Mouse (Mus musculus): ENCODE data around the gene Ddc. TPM values are rescaled to one million over a fixed set of nuclear protein-coding genes. Genes with fewer than 3 reads are reported as not detected.

Ddc gene
- polyA plus RNA-seq, 1 experiment from 2014 or later: 0.08 TPM

DNA sequence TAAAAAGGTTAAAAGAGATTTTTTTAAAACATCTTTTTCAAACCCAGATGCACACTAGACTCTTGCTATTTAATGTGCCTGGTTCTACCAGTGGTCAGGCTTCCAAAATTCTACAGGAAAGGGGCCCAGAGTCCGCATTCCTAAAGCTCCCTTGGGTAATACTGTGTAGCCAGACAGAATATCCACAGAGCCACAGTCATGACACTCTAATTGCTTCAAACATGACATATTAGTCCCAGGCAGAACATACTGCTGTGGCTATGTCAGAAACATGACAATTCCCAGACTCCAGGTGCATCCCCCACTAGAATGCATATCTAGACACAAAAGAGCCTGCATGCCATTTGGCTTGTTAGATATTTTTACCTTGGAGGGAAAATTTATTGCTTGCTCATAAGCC is 35.4 kb downstream of the Ddc start:
- DNase-seq (ENCODE audit: low read depth, low spot score) (no peak), ATAC-seq (no peak)
- H3K27me3 ChIP-seq: peaks cover 4% of the 10 kb centered on the region
- in situ Hi-C loops (cut with MboI; ENCODE audit: low pct_unique_long_range_greater_than_20kb): no loop called here
- POLR2A ChIA-PET: no interaction called here
- CTCF ChIA-PET: interaction anchor here (1.0 to 1.5 kb wide), 3 partner anchors 12 to 15 kb away, joined by 3 read pairs; no protein-coding TSS in a partner anchor
- no peak for TF ChIP-seq CTCF (IDR thresholded peaks at IDR 0.05)

DNA sequence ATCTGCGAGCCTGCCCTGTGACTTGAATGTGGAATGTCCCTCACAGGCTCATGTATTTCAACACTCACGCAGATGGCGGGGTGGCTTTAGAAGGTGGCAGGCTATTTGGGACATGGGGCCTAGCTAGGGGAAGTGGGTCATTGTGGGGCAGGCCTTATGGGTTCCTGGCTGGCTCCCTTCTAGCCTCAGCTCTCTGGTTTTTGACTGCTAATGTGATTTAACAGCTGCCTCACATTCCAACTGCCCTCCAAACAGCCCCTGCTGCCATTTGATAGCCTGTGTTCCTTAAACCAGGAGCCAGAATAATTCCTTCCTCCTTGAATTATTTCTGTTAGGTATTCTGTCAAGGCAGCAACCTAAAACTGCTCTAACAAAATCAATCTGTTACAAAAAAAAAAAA is 41.0 kb downstream of the Ddc start:
- no peak for ATAC-seq
- peaks cover 4% of the 10 kb centered on the region for H3K27me3 ChIP-seq
- DNase-seq (ENCODE audit: low read depth, low spot score): no peak
- TF ChIP-seq CTCF (IDR thresholded peaks at IDR 0.05): no peak
- in situ Hi-C loops (cut with MboI; ENCODE audit: low pct_unique_long_range_greater_than_20kb): no loop called here
- POLR2A ChIA-PET: no interaction called here
- CTCF ChIA-PET: no interaction called here

DNA sequence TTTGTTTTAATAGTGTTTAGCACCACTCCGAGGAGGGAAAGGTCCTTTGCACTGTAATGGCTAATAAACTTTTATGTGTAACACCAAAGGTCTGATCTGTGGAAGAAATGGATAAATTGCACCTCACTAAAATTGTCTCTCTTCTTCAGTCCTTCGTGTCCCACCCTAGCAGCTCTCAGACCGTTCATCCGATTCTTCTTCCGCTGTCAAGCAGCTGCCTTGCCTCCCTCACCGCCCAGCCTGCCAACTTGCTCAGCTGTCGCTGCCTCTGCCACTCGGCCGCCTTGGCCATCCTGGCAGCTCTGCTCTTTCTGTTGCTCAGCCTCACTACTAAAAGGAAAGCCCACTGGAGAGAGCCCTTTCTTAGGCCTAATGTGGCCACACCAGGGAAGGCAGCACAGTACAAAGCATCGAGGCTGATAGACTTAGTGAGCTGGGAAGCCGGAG is 42.2 kb downstream of the Ddc start:
- ChIA-PET POLR2A (no interaction called here), CTCF (no interaction called here)
- TF ChIP-seq CTCF (IDR thresholded peaks at IDR 0.05): no peak
- peaks cover 1% of the 10 kb centered on the region for H3K27me3 ChIP-seq
- in situ Hi-C loops (cut with MboI; ENCODE audit: low pct_unique_long_range_greater_than_20kb): no loop called here
- no peak for ATAC-seq
- no peak for DNase-seq (ENCODE audit: low read depth, low spot score)

DNA sequence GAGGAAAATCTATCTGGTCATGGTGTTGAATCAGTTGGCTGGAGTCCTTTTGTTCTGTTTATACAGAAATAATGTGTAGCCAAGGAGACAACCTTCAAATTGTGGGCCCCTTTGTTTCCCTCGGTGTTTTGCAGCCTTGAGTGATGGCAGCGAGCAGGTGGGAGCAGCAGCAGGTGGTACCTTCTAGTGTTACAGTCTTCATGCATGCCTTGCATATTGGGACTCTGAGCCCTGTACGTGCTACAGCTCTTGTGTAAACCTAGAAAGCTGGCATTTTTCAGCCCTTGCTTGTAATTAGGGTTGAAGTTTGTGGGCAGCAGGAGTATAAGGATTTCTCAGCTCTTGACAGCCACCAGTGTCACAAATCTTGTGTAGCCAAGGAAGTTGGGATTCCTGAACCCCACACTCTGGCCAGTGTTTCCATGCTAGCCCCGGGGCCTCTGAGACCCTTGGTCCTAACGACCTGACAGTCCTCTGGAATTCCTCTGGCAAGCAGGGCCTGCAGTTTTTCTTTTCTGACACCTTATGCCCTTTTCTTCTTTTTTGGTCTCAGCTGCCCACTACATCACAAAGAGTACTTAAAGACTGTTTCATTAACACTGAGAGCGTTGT is 42.8 kb downstream of the Ddc start:
- no peak for TF ChIP-seq CTCF (IDR thresholded peaks at IDR 0.05)
- ChIA-PET POLR2A (no interaction called here), CTCF (no interaction called here)
- H3K27me3 ChIP-seq: no peaks in the 10 kb centered on the region
- no peak for DNase-seq (ENCODE audit: low read depth, low spot score)
- in situ Hi-C loops (cut with MboI; ENCODE audit: low pct_unique_long_range_greater_than_20kb): no loop called here
- no peak for ATAC-seq

DNA sequence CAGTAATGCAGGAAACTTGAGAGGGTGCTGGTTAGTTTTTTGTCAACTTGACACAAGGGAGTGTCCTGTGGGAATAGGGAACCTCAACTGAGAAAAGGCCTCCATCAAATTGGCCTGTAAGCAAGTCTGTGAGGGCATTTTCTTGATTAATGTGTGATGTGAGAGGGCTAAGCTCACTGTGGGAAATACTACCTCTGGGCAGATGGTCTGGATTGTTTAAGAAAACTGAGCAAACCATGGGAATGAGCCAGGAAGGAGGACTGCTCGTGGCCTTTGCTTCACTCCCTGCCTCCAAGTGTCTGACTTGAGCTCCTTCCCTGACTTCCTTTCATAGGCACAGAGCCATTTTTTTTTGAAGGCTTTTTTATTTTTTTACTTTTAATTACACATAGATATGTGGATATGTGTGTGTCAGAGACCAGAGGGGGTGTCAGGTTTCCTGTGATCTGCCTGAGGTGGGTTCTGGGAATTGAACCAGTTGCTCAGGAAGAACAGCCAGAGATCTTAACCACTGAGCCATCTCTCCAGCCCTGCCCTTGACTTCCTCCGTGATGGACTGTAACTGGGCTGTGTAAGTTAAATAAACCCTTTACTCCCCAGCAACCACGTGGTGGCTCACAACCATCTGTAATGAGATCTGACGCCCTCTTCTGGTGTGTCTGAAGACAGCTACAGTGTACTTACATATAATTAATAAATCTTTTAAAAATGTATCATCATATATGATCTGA is 44.0 kb downstream of the Ddc start:
- no peak for DNase-seq (ENCODE audit: low read depth, low spot score)

DNA sequence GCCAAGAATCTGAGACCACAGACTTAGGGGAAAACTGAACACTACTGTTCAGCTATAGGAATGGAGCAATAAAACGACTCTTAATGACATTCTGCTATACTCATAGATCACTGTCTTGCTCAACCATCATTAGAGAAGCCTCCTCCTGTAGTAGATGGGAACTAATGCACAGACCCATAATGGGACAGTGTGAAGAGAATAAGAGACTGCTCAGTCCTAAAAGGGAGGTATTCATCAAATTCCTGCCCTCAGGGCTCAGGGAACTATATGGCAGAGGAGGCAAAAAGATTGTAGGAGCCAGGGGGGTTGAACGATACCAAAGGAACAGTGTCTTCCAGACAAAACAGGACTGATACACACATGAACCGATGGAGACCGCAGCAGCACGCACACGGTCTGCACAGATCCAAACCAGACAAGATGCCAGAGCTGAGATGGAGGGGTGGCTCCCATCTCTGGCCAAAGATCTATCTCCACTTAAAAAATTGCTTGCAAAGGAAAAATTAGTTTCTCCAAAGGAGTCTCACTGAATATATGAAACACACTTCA is 45.9 kb downstream of the Ddc start:
- no peak for ATAC-seq
- POLR2A ChIA-PET: no interaction called here
- CTCF ChIA-PET: no interaction called here
- TF ChIP-seq CTCF (IDR thresholded peaks at IDR 0.05): no peak
- no peaks in the 10 kb centered on the region for H3K27me3 ChIP-seq
- no peak for DNase-seq (ENCODE audit: low read depth, low spot score)
- in situ Hi-C loops (cut with MboI; ENCODE audit: low pct_unique_long_range_greater_than_20kb): no loop called here

More for the DNA sequence above, 44.0 kb downstream of the Ddc start:
- no peak for TF ChIP-seq CTCF (IDR thresholded peaks at IDR 0.05)
- ChIA-PET CTCF (interaction anchor here (0.8 kb wide), 1 partner anchor 44 kb away, joined by 3 read pairs; no protein-coding TSS in a partner anchor), POLR2A (no interaction called here)
- no peak for ATAC-seq
- no peaks in the 10 kb centered on the region for H3K27me3 ChIP-seq
- in situ Hi-C loops (cut with MboI; ENCODE audit: low pct_unique_long_range_greater_than_20kb): no loop called here

DNA sequence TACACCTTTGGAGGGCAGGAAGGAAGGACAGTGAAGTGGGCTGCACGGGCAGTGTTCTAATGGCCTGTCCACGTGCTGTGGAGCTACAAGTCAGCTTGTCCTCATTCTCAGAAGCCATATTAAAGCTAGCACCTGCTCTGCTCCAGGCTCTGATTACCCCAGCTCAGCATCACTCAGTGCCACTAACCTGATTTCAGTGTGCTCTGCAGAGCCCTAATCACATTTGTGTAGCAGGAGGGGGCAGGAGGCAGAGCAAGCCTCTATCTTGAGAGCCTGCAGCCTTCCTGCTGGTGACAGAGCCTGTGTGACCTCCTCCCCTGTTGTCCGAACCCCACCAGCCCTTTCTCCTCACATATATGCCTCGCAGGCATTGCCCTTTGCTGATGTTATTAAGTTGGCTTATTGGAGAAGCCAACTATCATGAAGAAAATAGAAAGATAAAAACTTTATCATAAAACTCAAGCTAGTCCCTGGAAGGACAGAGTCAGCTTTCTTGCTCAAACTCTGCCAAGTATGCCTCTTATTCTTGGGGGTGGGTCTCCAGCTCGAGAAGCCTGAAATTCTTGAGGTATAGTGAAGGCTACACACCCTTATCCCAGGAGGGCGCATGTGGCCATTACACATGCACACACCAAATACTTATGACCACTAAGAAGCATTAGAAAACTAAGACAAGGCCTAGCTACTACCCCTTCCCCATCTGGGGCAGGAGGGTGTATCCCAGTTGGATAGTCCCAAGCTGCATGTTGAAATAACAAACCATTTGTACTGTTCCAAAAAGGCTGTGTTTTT is 47.3 kb downstream of the Ddc start:
- no peaks in the 10 kb centered on the region for H3K27me3 ChIP-seq
- no peak for TF ChIP-seq CTCF (IDR thresholded peaks at IDR 0.05)
- in situ Hi-C loops (cut with MboI; ENCODE audit: low pct_unique_long_range_greater_than_20kb): no loop called here
- POLR2A ChIA-PET: no interaction called here
- DNase-seq (ENCODE audit: low read depth, low spot score) (no peak), ATAC-seq (no peak)
- CTCF ChIA-PET: interaction anchor here (1.1 to 1.2 kb wide), 2 partner anchors 27 to 117 kb away, joined by 3 to 4 read pairs; no protein-coding TSS in a partner anchor

DNA sequence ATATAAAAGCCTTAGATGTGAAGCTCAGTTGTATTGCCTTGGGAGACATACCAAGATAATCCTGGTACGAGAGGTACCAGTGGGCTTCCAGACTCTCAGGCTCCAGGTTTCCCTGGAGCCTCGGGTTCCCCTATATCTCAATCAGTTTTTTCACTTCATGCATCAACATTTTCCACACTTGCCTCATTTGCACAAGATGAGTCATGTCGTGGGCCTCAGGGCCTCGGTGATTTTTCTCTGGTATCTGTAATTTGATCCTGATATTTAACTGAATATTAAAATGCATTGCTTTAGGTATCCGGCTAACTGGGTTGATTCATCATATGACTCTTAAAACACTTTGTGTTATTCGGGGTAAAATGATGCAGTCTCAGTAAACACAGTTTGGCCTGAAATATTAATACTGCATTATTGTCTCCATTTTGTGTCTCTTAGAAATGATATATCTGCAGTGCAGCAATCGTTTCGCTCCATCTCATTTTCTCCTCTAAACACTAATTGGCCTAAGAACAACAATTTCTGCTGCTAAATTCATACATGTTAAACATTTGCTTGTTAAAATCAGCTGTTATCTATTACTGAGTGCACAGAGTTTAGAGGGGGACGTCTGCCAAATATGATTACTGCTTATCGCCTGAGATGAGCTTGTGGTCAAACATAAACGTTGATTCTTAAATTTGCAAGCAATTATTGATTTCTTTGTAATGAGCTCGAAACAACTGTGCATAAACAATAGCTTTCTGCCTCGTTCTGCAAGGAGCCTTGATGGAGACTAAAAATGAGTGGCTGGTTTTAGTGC is 48.2 kb downstream of the Ddc start:
- in situ Hi-C loops (cut with MboI; ENCODE audit: low pct_unique_long_range_greater_than_20kb): no loop called here
- peak; percentile 13 for ATAC-seq
- TF ChIP-seq CTCF (IDR thresholded peaks at IDR 0.05): no peak
- ChIA-PET POLR2A (no interaction called here), CTCF (interaction anchor here (1.1 kb wide), 1 partner anchor 28 kb away, joined by 4 read pairs; no protein-coding TSS in a partner anchor)
- H3K27me3 ChIP-seq: no peaks in the 10 kb centered on the region
- DNase-seq (ENCODE audit: low read depth, low spot score): no peak

DNA sequence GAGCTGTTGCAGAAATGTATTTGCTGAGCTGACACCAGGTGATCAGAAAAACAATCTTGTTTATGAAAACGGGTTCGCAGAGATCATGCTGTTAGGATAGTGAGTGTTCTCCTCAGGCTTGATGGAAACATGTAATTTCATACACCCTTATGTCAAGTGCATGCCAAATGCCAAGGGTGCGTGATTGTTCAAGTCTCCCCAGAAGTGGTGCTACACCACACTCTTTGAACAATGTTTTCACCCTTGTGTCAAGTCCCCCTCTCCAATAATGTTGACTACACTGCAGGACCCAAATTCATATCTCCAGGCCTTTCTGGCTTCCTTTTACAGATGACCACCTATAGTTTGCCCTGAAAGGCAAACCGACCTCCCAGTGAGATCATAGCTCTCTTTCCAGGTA is 49.5 kb downstream of the Ddc start:
- ATAC-seq: no peak
- POLR2A ChIA-PET: no interaction called here
- DNase-seq (ENCODE audit: low read depth, low spot score): no peak
- H3K27me3 ChIP-seq: no peaks in the 10 kb centered on the region
- CTCF ChIA-PET: interaction anchor here (1.1 to 1.4 kb wide), 2 partner anchors 27 to 125 kb away, joined by 3 read pairs; no protein-coding TSS in a partner anchor
- in situ Hi-C loops (cut with MboI; ENCODE audit: low pct_unique_long_range_greater_than_20kb): no loop called here
- TF ChIP-seq CTCF (IDR thresholded peaks at IDR 0.05): no peak

DNA sequence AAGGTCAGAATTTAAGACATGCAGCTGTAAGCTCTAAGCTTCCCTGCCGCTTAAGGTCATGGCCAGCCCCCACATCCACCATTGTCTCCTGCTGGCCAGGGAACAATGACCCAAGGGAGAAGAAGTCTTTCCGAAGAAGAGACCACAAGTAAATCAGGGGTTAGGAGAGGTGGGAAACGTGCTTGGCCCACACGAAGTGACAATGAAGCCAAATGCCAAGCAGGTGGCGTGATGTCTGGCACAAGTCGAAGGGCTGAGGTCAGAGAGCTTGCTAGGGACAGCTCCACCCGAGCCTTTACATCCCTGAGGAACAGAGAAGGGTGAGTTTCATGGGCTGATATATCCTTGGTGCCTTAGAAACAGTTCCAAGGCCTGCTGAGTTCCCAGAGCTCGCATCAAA is 52.9 kb downstream of the Ddc start:
- POLR2A ChIA-PET: no interaction called here
- no peaks in the 10 kb centered on the region for H3K27me3 ChIP-seq
- no peak for ATAC-seq
- DNase-seq (ENCODE audit: low read depth, low spot score): no peak
- in situ Hi-C loops (cut with MboI; ENCODE audit: low pct_unique_long_range_greater_than_20kb): no loop called here
- no peak for TF ChIP-seq CTCF (IDR thresholded peaks at IDR 0.05)
- CTCF ChIA-PET: interaction anchor here (0.9 to 1.5 kb wide), 9 partner anchors 20 to 129 kb away, joined by 3 to 7 read pairs (median 4); no protein-coding TSS in a partner anchor

Measured in Patski (cell line).